Mouse (Mus musculus) urinary bladder, postnatal 4 days (tissue): ENCODE data around the gene Nufip1.
"Not testable (repeated sequence)": the region's sequence is repeated elsewhere in the genome, so short reads cannot be mapped to it uniquely, and the experiment has no call there.

Experiments
- DNase-seq, 2 experiments: peaks; one replicate each; pipeline ENCODE4 v3.0.0; 2021 to 2022; ENCODE audit warnings: low spot score in 2 of 2

Gene Nufip1

DNA sequence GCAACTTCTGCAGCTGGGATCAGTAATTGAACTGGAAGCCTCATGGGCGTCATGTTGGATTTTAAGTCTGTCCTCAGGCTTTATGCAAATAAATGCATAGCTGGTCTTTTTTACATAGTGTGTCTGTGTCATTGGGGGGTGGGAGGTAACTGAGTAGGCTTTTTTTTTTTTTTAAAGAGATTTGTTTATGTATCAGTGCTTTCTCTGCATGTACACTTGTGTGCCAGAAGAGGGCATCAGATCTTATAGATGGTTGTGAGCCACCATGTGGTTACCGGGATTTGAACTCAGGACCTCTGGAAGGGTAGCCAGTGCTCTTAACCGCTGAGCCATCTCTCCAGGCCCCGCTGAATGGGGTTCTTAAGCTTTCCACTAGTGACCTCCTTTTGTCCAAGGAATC is 24.3 kb downstream of the Nufip1 start:
- DNase-seq = no peak

GRCm38 (mm10) chr14:76145248-76145647 is 34.6 kb downstream of the Nufip1 start:
- DNase-seq = no peak

DNA sequence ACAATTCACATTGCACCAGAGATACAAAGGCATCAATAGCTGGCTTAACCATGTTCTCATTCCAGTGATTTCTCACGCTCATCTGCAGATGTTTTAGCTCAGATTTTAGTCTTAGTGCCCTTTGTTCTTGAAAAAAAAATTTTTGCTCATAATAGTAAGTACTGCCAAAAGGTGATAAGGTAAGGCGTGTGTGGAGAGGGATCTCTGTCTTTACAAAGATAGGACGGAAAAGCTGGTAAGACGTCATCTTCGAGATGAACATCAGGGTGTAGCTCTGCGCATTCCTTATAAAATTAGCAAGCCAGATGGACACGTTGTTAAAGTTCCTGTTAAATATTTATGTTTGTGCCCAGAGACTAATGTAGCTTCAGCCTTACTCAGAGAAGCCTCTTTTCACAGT is 35.2 kb downstream of the Nufip1 start:
- DNase-seq = no peak

DNA sequence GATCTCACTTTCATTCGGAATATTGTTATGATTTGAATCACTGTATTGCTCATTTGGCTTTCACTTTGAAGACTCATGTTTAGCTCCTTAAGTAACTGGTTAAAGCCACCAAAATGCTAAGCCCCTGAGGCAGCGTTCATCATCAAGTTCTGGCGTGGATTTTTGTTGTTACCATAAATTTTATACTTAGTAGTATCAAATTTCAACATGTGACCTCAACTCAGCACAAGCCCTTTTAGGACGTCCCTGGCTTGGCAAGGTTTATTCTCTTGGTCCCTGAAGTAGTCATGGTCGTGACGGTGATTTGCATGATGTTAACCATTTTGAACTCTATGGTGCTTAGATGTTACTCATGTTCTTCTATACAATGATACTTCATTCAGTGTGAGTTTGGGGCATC is 36.4 kb downstream of the Nufip1 start:
- no peak for DNase-seq

- no peak for DNase-seq
Observed at GRCm38 (mm10) chr14:76148294-76148693, 37.6 kb downstream of the Nufip1 start.

GRCm38 (mm10) chr14:76149531-76150179 is 39.0 kb downstream of the Nufip1 start:
- peak; percentile 81 to 82 for DNase-seq

DNA sequence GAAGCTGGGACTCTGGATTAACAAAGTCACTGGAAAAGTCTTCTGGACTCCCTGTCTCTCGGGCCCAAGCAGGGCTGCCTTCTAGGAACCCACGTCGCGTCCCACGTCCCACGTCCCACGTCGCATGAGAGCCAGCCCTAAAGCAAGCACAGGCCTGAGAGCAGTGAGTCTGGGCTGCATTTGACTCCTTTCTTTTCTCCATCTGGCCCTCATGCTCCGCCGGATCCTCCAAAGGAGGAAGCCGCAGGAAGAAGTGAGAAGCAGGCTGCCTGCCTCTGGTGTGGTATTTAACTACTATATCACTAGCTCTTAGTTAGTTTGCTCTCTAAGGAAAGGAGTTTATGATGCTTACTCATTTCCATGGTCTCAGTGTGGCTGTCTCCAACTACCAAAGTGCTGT is 39.8 kb downstream of the Nufip1 start:
- no peak for DNase-seq

GRCm38 (mm10) chr14:76151011-76151410 is 40.3 kb downstream of the Nufip1 start:
- no peak for DNase-seq

DNA sequence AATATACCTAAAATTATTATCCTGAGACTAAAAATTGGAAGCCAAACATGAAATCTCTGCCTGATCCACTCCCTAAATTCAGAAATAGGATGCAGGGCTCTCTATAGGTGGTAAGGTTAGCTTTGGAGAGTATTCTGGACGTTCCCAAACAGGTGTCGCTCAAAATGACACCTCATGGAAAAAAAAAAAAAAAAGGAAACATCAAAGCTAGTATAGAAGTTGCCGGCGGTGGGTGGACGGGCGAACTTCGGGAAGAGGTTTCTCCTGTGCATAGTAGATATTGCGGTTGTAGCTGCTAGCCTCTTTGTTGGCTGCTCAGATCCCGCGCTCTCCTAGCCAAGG is 41.1 kb downstream of the Nufip1 start:
- DNase-seq = no peak

DNA sequence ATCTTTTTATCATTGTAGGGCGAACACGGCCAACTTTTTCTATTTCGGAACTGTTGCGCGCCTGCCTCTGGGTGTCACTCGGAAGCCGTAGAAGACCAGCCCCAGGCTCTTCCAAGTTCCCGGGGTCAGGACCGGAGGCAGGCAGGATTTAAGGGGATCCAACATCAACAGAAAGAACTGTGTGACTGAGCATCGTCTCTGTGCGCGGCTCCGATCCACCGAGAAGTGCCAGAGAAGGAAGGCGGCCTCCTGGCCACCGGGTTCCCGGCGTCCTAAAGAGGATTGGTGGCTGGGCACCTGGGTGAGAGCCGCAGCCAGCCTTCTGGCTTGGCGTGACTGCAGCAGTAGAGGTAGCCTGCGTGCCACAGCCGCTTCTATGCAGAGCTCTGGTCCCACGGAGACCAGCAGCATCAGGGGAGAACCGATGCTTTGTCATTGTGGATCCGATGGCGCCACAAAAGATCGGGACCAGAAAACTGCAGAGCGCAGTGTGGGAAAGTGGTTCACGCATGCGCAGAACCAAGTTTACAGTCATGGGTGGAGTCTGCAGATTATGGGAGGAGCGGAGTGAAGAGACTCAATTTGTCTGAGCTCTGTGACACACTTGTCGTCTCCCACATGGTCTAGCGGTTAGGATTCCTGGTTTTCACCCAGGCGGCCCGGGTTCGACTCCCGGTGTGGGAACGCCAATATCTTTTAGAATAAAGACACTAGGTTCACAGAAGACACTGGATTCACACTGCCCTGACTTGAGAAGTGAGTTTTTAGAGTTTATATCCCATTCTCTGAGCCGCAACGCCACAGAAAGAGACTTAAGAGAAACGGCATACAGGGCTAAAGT is 41.7 kb downstream of the Nufip1 start:
- DNase-seq = peak; percentile 88 to 94

DNA sequence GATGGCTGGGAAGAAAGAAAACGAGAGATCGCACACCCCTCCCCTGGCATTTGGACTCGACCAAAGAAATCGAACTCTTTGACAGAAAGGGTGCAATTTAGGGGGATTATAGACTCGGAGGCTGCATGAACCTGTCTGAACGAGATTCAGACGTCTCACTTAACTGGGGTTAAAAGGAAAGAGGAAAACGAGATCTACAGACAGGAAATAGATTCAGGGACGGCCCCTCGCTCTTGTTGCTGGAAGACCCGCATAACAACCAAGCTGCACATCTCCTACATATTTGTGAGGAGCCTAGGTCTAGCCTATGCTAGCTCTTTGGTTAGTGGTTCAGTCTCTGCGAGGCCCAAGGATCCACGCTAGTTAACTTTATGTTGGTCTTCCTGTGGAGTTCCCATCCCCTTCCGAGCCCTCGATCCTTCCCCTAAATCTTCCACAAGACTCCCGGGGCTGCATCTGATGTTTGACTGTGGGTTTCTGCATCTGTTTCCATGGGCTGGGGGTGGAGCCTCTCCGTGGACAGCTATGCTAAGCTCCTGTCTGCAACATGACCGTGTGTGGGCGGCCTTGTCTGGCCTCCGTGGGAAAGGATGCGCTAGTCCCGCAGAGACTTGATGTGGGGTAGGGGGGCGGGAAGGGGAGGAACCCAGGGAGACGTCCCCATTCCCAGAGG is 42.4 kb downstream of the Nufip1 start:
- no peak for DNase-seq

DNA sequence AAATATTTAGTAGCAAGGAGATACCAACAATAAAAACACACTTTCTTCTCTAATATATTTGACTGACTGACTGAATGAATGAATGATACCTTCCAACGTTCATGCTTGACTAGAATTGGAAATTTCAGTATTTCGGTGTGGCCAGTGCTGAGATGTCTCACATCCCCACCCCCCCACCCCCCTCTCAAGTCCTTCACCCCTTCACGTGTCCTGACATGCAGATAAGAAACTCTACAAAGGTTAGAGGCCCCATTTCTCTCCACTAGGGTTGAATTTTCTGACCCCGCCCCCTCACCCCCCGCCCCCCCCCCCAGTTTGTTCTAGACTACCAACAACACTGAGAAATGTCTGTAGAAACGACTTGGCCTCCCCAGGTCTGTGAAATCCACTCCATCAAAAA is 43.1 kb downstream of the Nufip1 start:
- no peak for DNase-seq

GRCm38 (mm10) chr14:76158192-76158785 is 47.6 kb downstream of the Nufip1 start:
- no peak for DNase-seq

DNA sequence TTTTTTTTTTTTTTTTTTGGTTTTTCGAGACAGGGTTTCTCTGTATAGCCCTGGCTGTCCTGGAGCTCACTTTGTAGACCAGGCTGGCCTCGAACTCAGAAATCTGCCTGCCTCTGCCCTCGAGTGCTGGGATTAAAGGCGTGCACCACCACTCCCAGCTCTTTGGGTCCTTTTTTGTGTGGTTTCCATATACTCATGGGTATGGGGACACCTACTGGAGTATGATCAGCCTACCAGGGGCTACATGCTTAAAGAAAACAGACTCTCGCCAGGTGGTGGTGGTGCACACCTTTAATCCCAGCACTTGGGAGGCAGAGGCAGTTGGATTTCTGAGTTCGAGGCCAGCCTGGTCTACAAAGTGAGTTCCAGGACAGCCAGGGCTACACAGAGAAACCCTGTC is 49.9 kb downstream of the Nufip1 start:
- not testable (repeated sequence) for DNase-seq

GRCm38 (mm10) chr14:76164236-76164635 is 53.5 kb downstream of the Nufip1 start:
- no peak for DNase-seq

DNA sequence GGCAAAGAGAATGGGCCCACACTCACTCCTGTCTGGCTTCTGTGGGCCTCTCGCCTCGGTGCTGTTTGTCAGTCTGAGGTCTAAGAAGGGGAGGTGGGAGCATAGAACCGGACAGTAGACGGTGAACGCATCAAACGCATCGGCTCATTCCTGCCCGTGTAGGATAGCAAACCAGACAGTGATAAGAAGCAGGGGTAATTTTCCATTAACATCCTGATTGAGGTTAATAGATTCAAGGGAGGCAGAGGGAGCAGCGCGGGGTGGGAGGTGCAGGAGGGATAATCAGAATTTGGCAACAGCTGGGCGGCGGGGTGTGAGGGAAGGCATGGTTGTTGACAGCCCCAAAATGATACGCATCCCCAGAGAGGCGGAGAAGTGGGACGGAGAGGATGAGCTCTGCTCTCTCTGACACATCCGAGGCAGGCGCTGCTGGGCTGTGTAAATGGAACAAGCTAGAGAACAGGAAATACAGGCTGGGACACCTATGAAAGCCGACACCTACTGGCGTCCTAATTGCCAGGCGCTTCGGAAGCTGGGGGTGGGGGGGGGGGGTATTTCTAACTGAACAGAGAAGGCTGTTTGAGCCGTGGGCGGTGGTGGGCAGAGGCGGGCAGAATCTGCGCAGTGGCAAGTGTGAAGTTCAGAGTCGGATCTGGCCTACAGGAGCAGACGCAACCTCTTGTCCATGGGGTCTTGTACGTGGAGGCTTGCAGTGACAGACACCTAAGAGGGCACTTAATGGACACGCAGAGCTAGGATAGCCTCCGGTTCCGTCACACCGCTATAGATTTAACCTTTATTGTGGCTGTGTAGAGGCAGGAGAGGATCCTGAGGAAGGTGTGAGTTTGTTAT is 54.4 kb downstream of the Nufip1 start:
- DNase-seq = no peak

GRCm38 (mm10) chr14:76169876-76170466 is 59.3 kb downstream of the Nufip1 start:
- DNase-seq = no peak

GRCm38 (mm10) chr14:76171285-76171684 is 60.6 kb downstream of the Nufip1 start:
- DNase-seq = no peak

- no peak for DNase-seq
Observed at GRCm38 (mm10) chr14:76174328-76174727, 63.6 kb downstream of the Nufip1 start.

- no peak for DNase-seq
Observed at GRCm38 (mm10) chr14:76175808-76176207, 65.1 kb downstream of the Nufip1 start.

DNA sequence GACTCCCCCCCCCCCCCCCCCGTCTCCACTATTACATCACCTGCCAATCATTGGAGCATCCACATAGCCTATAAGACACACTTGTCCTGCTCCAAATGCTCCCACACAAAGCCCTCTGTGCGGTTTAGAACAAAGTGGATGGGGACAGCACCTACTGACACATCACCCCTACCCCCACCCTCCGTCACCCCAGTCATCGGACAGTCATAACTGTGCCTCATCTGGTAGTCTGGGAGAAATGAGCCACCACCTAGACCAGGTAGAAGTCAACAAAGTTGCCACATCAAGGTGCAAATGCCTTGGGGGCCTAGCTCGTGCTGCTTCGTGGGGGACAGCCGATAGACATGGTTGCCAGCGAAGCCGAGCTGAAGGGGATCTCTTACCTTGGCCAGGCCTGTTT is 66.5 kb downstream of the Nufip1 start:
- no peak for DNase-seq
